Mouse (Mus musculus): ENCODE data around the gene Desi1. TPM values are rescaled to one million over a fixed set of nuclear protein-coding genes. Genes with fewer than 3 reads are reported as not detected.

Gene Desi1
- total RNA-seq (2017): 8.3 and 10.0 TPM in 2 replicates

DNA sequence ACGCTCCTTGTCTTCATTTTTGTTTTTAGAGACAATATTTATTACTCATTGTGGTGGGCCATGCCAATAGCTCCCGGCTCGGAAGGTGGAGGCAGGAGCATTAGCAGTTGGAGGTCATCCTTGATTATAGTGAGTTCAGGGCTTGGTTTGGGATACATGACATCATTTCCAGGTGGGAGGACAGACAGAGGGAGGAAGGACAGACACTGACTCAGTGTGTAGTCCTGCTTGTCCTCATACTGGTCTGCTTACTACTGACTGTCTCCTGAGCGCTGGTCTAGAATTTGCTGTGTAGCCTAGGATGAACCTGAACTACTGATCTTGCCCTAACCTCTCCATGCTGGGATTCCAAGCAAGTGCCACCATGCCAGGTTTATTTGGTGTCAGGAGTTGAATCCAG is at the start of gene Desi1:
TSS of gene Desi1 (minus strand) at position 101 of the 400 bp plus-strand sequence.
- ATAC-seq (replicated peaks in 1 of 2; ENCODE audit: insufficient read depth in 1 of 2, low FRiP score in 2 of 2, low TSS enrichment in 1 of 2, low read depth in 1 of 2, poor library complexity in 2 of 2, severe bottlenecking in 2 of 2): no peak

DNA sequence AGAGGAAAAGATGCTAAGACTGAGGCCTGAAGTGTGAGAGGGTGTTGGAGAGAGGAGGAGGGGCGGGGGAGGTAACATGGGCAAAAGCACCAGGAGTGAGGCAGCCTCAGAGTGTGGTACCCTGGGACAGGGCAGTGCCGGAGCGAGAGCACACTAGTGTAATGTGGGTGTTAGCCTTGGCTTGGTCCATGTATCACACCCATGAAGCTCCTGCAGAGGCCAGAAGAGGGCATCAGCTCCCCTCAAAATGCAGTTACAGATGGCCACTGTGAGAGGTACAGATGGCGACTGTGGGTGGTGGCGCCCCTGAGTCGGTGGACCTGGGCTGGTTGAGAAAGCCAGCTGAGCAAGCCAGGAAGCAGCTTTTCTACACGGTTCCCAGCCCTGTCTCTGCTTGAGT is 47.5 kb upstream of the Desi1 start:
- ATAC-seq (replicated peaks in 1 of 2; ENCODE audit: insufficient read depth in 1 of 2, low FRiP score in 2 of 2, low TSS enrichment in 1 of 2, low read depth in 1 of 2, poor library complexity in 2 of 2, severe bottlenecking in 2 of 2): peak; percentile 77 to 80

DNA sequence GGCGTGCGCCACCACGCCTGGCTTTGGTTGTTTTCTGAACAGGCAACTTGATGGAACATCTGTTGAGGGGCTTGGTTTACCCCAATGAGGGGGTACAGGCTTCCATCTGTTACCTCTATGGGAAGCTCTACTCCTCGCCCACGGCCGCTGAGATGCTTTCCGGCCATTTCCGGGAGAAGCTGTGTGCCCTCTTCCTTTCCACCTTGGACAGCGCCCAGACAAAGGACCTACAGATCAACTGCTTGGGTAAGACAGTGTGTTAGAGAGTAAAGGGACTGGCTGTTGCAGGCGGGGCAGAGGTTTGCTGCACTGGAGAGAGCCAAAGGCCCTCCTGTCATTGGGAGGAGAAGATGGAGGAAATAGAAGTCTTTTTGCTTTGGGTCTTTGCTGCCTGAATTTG is 46.2 kb upstream of the Desi1 start:
- no peak for ATAC-seq (replicated peaks in 1 of 2; ENCODE audit: insufficient read depth in 1 of 2, low FRiP score in 2 of 2, low TSS enrichment in 1 of 2, low read depth in 1 of 2, poor library complexity in 2 of 2, severe bottlenecking in 2 of 2)

DNA sequence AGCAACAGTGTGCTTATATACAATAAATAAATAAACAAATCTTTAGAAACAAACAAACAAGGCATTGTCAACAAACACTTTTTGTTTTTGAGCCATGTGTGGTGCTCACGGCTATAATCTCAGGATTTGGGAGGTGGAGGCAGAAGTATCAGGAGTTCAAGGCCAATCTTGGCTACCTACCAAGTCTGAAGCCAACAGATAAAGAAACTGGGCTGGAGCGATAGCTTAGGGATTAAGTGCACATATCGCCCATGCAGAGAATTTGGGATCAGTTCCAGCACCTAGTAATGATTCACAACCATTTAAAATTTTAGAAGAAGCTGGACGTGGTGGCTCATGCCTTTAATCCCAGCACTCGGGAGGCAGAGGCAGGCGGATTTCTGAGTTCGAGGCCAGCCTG is 39.8 kb upstream of the Desi1 start:
- no peak for ATAC-seq (replicated peaks in 1 of 2; ENCODE audit: insufficient read depth in 1 of 2, low FRiP score in 2 of 2, low TSS enrichment in 1 of 2, low read depth in 1 of 2, poor library complexity in 2 of 2, severe bottlenecking in 2 of 2)

DNA sequence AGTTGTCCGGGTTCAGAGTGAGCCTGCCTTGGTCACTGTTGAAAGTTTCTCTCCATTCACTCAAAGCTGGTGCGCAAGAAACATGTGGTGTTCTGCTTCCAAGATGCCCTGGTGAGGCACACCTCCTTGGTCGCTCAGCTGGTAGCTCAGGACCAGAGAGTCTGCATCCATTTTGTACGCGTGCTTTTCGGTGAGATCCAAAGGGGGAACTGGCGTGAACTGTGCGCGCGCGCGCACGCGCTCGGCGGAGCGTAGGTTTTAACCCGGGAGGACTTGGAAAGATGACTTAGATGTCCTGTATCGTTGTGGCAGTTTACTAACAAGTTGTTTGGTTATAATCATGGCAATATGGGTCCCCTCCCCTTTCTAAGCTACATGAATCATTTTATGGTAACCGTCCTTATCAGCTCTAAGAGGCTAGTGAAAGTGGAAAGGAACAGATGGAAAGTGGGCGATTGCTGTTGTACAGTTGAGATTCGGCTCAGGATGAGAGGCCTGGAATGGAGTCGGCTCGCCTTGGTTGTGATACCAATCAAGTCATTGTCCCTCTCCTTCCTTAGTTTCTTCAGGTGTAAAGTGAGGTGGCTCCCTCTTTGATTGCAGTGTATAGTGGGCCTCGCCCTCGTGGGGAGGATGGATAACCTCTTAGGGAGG is 38.3 kb upstream of the Desi1 start:
- ATAC-seq (replicated peaks in 1 of 2; ENCODE audit: insufficient read depth in 1 of 2, low FRiP score in 2 of 2, low TSS enrichment in 1 of 2, low read depth in 1 of 2, poor library complexity in 2 of 2, severe bottlenecking in 2 of 2): no peak

DNA sequence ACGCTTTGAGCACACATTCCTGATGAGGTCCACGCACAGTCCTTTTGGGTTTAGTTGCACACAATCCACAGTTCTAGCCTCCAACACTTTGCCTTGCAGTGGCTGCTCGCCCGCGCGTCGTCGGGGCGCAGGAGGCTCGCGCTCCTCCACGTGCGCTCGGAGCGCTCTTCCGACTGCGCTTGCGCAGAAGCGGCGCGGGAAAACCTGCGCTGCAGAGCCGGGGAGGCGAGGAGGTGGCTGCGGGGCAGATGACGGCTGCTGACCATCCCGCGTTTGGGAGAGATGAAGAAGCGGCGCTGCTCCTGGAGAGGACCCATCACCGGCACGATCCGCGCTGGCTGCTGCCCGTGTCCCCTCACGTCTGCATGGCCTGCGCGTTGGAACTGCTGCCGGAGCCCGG is 36.2 kb upstream of the Desi1 start, which contains the start of gene Mei1:
TSS of gene Mei1 (plus strand) at position 99 of the 400 bp plus-strand sequence.
- ATAC-seq (replicated peaks in 1 of 2; ENCODE audit: insufficient read depth in 1 of 2, low FRiP score in 2 of 2, low TSS enrichment in 1 of 2, low read depth in 1 of 2, poor library complexity in 2 of 2, severe bottlenecking in 2 of 2): no peak

DNA sequence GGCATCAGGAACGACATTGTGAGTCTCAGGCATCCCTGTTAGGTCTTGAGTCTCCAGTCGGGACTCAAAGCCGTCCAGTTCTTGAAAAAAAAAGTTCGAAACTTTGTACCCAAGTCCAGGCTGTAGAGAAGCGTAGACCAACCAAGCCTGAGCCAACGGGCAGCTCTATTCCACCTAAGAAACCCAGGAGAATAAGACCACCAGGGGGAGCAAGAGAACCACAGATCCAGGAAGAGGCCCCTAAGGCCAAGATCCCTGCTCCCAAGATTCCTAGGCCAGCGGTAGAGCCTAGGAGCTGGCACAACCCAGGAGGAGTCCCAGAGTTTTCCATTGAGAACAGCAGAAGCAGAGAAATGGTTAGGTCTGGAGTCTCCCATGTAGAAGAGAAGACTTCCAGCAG is 31.8 kb upstream of the Desi1 start:
- ATAC-seq (replicated peaks in 1 of 2; ENCODE audit: insufficient read depth in 1 of 2, low FRiP score in 2 of 2, low TSS enrichment in 1 of 2, low read depth in 1 of 2, poor library complexity in 2 of 2, severe bottlenecking in 2 of 2): peak; percentile 48 to 65; a peak in 2 of 4 replicates

DNA sequence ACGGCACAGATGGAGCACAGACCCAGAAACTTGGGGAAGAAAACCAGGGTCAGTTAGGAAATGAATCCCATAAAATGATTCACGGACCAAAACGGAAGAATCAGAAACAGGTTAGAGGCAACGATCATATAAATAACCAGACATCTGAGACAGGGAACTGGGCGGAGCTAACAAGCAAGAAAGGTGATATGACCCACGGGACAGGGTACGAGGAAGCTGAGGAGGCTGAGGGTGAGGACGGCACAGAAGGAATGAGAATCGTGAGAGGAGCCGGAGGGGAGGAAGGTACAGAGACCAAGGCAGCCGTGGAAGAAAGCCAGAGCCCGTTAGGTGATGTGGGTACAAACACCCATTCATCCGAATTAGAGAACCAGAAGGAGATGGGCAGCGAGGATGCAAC is 30.2 kb upstream of the Desi1 start:
- no peak for ATAC-seq (replicated peaks in 1 of 2; ENCODE audit: insufficient read depth in 1 of 2, low FRiP score in 2 of 2, low TSS enrichment in 1 of 2, low read depth in 1 of 2, poor library complexity in 2 of 2, severe bottlenecking in 2 of 2)

DNA sequence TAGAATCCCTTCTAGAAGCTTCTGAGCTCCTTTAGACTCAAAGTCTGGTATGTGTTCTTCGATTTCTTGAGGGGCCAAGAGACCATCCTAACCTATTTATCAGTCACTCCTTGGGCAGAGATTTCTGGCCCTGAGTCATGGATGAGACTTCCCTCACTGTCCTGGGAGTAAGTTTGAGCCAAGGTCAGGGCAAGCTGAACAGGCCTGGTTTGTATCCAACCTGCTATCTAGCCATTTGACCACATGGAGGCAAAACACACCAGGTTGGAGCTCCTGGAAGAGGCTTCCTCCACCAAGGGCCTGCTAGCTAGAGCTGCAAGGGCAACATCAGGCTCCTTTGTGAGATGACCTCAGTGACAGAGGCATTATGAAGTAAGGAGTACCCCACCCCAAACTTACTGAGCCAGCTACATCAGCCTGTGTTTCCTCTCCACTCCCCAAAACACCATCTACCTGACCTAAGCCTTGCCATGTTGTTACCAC is 25.1 kb upstream of the Desi1 start, which contains the start of gene 4930407I10Rik:
TSS of gene 4930407I10Rik (plus strand) at position 433 of the 483 bp plus-strand sequence.
- no peak for ATAC-seq (replicated peaks in 1 of 2; ENCODE audit: insufficient read depth in 1 of 2, low FRiP score in 2 of 2, low TSS enrichment in 1 of 2, low read depth in 1 of 2, poor library complexity in 2 of 2, severe bottlenecking in 2 of 2)

DNA sequence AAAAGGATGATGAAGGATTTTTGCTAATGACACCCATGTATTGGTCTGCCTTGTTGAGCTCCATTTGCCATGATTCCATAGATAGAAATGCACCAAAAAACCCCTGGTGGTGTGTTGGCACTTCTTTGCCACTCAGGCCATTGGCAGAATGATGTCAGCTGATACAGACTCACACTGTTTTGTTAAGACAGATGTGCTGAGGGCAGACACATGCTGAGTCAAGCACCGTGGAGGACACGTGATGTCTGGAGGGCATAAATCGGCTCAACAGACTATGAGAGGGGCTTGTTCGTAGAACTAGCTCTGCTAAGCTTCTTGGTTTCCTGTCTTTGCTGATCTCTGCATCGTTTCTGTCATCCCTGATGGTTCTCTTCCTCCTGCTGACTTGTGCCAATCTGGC is 18.9 kb upstream of the Desi1 start:
- no peak for ATAC-seq (replicated peaks in 1 of 2; ENCODE audit: insufficient read depth in 1 of 2, low FRiP score in 2 of 2, low TSS enrichment in 1 of 2, low read depth in 1 of 2, poor library complexity in 2 of 2, severe bottlenecking in 2 of 2)

DNA sequence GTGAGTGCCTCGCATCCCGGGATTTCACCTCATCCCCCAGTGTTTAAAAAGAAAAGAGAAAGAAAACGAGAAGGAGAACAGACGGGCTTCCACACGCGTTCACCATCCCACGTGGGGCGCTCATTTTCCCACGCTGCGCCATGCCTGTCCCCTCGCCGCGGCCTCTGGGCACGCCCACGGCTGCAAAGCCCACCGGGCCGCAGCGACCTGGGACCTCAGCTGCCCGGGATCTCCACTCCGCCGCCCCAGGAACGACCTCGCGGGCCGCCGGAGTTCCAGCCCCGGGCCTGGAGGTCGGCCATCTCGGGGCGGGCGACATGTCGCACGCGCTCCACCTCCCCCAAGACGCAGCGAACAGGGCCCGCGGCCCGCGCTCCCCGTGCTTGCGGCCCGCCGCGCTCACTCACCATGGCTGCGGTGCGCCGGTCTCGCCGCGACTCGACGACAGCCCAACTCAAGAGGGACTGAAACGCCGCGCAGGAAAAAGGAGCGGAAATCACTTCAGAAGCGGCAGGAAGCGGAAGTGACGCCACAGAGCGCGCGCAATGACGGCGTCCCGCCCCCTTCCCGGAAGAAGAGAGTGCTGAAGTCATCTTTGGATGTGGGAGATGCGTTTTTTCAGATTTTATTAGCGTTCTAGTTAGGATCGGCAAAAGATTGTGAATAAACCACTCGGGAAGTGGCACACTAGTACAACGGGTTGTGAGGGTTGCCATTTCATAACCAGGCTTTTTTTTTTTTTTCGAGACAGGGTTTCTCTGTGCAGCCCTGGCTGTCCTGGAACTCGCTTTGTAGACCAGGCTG is 13.6 kb upstream of the Desi1 start, which contains the start of gene Snu13:
TSS of gene Snu13 (minus strand) at position 519 of the 804 bp plus-strand sequence.
- ATAC-seq (replicated peaks in 1 of 2; ENCODE audit: insufficient read depth in 1 of 2, low FRiP score in 2 of 2, low TSS enrichment in 1 of 2, low read depth in 1 of 2, poor library complexity in 2 of 2, severe bottlenecking in 2 of 2): peak; percentile 87 to 90

DNA sequence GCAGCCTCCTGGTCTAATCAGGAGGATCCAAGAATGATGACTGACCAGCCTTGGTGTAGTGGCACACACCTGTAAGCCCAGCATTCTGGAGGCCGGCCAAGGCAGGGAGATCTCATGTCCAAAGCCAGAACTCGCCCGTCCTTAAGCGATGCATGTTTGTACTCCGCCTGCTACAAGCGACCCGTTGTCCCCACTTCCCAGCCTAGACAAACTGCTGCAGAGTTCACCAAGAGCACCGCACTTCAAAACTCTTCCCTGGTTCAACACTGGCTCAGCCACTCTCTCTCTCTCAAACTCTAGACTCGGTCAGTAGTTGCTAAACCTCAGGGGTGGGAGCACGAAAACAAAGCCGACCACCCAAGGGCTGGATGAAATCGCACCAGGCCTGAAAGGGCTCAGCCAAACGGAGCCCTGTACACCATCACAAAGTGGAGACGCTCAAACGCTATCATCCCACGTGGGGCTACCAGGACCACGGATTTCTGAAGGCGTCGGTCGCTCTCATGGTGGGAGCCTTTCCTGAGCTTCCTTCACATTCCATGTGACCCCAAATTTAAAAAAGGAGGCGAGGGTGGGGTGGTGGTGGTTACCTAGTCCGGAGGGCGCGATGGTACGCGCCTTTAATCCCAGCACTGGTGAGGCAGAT is 12.7 kb upstream of the Desi1 start:
- ATAC-seq (replicated peaks in 1 of 2; ENCODE audit: insufficient read depth in 1 of 2, low FRiP score in 2 of 2, low TSS enrichment in 1 of 2, low read depth in 1 of 2, poor library complexity in 2 of 2, severe bottlenecking in 2 of 2): peak in 1 of 2 experiments; percentile 8; a peak in 1 of 4 replicates

DNA sequence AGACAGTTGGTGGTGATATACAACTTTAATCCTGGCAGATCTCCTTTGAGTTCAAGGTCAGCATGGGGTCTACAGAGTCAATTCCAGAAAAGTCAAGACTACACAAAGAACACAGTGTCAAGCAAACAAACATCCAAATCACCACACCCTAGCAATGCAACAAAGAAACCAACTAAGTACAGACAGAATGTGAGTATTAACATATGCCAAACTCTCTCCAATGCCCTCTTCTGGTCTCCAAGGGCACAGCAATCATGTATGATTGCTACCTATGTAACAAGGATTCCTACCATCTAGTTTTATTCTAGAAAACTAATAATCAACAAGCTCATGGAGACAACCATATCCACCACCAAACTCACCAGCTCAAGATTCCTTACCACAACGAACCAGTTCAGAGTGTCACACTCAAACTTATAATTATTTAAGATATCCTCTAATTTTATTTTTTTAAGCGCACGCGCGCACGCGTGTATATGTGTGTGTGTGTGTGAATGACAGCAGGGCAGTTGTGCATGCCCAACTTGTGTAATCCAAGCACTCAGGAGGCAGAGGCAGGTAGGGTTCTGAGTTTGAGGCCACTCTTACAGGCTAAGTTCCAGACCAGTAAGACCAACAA is 10.6 kb upstream of the Desi1 start:
- ATAC-seq (replicated peaks in 1 of 2; ENCODE audit: insufficient read depth in 1 of 2, low FRiP score in 2 of 2, low TSS enrichment in 1 of 2, low read depth in 1 of 2, poor library complexity in 2 of 2, severe bottlenecking in 2 of 2): no peak

DNA sequence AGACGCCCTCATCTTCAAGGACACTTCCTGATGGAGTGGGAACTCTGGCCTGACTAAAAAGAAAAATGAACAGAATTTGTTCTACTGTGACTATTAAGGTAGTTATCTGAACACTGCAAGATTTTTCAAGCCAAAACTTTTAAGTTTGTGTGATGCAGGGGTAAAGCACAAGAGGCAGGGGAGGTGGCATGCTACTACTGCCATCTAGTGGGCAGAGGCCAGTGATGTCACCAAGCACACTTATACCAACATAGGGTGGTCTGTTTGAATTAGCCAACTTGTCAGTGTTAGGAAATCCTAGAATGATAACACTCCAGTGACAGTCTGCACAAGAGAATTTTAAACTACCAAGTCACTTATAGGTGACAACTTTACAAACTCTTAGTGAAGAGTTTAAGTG is 7.0 kb upstream of the Desi1 start:
- ATAC-seq (replicated peaks in 1 of 2; ENCODE audit: insufficient read depth in 1 of 2, low FRiP score in 2 of 2, low TSS enrichment in 1 of 2, low read depth in 1 of 2, poor library complexity in 2 of 2, severe bottlenecking in 2 of 2): peak; percentile 80 to 90

DNA sequence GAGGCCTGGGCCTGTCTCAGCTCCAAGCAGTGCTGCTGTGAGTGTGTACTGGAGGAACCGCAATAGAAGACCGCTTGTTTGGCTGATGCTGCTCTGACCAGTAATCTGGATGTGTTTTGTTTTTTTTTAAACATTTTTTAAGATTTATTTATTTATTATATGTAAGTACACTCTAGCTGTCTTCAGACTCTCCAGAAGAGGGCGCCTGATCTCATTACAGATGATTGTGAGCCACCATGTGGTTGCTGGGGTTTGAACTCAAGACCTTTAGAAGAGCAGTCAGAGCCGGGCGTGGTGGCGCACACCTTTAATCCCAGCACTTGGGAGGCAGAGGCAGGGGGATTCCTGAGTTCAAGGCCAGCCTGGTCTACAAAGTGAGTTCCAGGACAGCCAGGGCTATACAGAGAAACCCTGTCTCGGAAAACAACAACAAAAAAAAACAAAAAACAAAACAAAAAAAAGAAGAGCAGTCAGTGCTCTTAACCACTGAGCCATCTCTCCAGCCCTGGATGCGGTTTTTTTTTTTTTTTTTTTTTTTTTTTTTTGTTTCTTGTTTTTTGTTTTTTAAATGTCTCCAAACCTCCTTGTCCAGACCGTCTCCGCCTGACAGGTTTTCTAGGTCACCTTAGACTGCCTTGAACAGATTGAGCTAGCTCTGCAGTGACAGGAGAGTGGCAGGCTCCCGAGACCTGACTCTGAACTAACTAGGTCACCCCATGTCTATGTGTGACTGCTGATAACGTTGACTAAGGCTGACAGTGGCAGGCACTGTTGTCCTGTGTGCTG is 2.4 kb upstream of the Desi1 start:
- no peak for ATAC-seq (replicated peaks in 1 of 2; ENCODE audit: insufficient read depth in 1 of 2, low FRiP score in 2 of 2, low TSS enrichment in 1 of 2, low read depth in 1 of 2, poor library complexity in 2 of 2, severe bottlenecking in 2 of 2)

DNA sequence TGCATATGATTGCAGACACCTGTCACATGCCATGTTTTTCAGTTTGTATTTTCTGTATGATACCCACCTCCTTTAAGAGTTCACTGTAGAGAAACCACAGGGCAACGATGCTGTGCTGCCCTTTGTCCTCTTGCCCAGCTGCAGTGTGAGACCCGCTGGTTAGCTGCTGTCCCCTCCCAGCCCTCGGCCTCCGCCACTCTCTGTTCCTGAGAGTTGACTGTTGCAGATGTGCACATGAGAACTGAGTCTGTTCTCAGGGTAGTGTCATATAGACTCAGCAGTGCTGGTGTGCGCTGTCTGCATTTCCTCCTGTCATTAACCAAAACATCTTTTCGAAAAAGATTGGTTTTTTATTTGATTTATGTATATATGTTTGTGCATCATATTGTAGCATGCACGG is 1.3 kb downstream of the Desi1 start:
- no peak for ATAC-seq (replicated peaks in 1 of 2; ENCODE audit: insufficient read depth in 1 of 2, low FRiP score in 2 of 2, low TSS enrichment in 1 of 2, low read depth in 1 of 2, poor library complexity in 2 of 2, severe bottlenecking in 2 of 2)

DNA sequence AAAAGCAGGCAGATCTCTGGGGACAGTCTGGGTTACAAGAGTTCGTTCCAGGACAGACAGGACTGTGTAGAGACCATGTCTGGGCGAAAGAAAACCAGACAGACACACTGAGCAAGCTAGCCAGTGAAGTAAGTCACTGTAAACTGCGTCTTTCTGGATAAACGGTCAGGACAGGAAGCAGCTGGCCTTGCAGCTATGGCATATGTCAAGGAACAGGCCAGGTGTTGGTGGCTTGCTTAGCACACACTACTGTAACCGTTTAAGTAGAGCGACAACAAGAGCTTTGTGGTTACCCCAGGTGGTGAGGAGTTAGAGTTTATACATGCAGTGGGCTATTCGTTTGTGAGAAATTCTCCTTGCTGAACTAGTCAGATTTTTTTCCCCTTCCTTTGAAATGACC is 5.9 kb downstream of the Desi1 start:
- ATAC-seq (replicated peaks in 1 of 2; ENCODE audit: insufficient read depth in 1 of 2, low FRiP score in 2 of 2, low TSS enrichment in 1 of 2, low read depth in 1 of 2, poor library complexity in 2 of 2, severe bottlenecking in 2 of 2): peak; percentile 49 to 78; a peak in 3 of 4 replicates

Data from hematopoietic stem cell, adult 5-6 weeks (primary cell).